Mouse (Mus musculus) myocyte (in vitro differentiated cells): ENCODE results near the gene Agpat1. TPM values are rescaled to one million over a fixed set of nuclear protein-coding genes. Genes with fewer than 3 reads are reported as not detected.
A peak's percentile ranks its signal among the peaks of the same experiment; 100 is the strongest.

ENCODE experiments used
- H3K27me3 ChIP-seq: one replicate; pipeline ENCODE4 v1.6.1; 2011; ENCODE audit not compliant: control insufficient read depth, insufficient read depth, insufficient read length
- H3K36me3 ChIP-seq: one replicate; pipeline ENCODE4 v1.6.1; 2011; ENCODE audit not compliant: control insufficient read depth, insufficient read depth
- H3K4me2 ChIP-seq: one replicate; pipeline ENCODE4 v1.6.1; 2011; ENCODE audit warnings: low read depth, control low read depth
- H3K4me3 ChIP-seq: one replicate; pipeline ENCODE4 v1.5.1; 2011; ENCODE audit warnings: mild to moderate bottlenecking, control low read depth, moderate library complexity
- H3K79me2 ChIP-seq: one replicate; pipeline ENCODE4 v1.6.1; 2011; ENCODE audit not compliant: control insufficient read depth, insufficient read depth
- H3ac ChIP-seq: one replicate; pipeline ENCODE4 v1.6.1; 2011; ENCODE audit not compliant: control insufficient read depth, insufficient read length
- CEBPB ChIP-seq: IDR thresholded peaks from 2 replicates; pipeline ENCODE4 v1.6.1; 2011; ENCODE audit warnings: mild to moderate bottlenecking, moderate library complexity; ENCODE audit not compliant: poor library complexity, insufficient read depth, severe bottlenecking
- E2F4 ChIP-seq: IDR thresholded peaks from one replicate; pipeline ENCODE4 v1.6.1; 2011; ENCODE audit warnings: mild to moderate bottlenecking, control low read depth, moderate library complexity; ENCODE audit not compliant: insufficient read depth
- MAX ChIP-seq: IDR thresholded peaks from one replicate; pipeline ENCODE4 v1.6.1; 2011; ENCODE audit warnings: low read depth, mild to moderate bottlenecking, control low read depth
- MYOD1 ChIP-seq, 3 experiments: IDR thresholded peaks; one replicate each; pipeline ENCODE4 v1.6.1; 2011; ENCODE audit warnings: control low read depth in 2 of 3, low read depth in 2 of 3, mild to moderate bottlenecking in 2 of 3, moderate library complexity in 1 of 3; ENCODE audit not compliant: insufficient read length in 2 of 3, control insufficient read depth in 1 of 3
- MYOG ChIP-seq, 3 experiments: IDR thresholded peaks; one replicate each; pipeline ENCODE4 v1.6.1; 2011; ENCODE audit warnings: control low read depth in 2 of 3, low read depth in 2 of 3, mild to moderate bottlenecking in 2 of 3; ENCODE audit not compliant: insufficient read length in 2 of 3, control insufficient read depth in 1 of 3, insufficient read depth in 1 of 3
- POLR2A ChIP-seq: IDR thresholded peaks from one replicate; pipeline ENCODE4 v1.6.1; 2011; ENCODE audit warnings: low read depth, mild to moderate bottlenecking, control low read depth, moderate library complexity; ENCODE audit not compliant: insufficient read length
- POLR2AphosphoS2 ChIP-seq: IDR thresholded peaks from one replicate; pipeline ENCODE4 v1.6.1; 2011; ENCODE audit warnings: low read depth, control low read depth; ENCODE audit not compliant: insufficient read length
- REST ChIP-seq: IDR thresholded peaks from one replicate; pipeline ENCODE4 v1.6.1; 2011; ENCODE audit warnings: mild to moderate bottlenecking, control low read depth, moderate library complexity; ENCODE audit not compliant: insufficient read depth, insufficient read length
- SRF ChIP-seq: IDR thresholded peaks from one replicate; pipeline ENCODE4 v1.6.1; 2011; ENCODE audit warnings: low read depth; ENCODE audit not compliant: control insufficient read depth, insufficient read length
- TCF12 ChIP-seq: IDR thresholded peaks from one replicate; pipeline ENCODE4 v1.6.1; 2011; ENCODE audit warnings: mild to moderate bottlenecking, control low read depth; ENCODE audit not compliant: poor library complexity, insufficient read depth, severe bottlenecking
- TCF3 ChIP-seq: IDR thresholded peaks from one replicate; pipeline ENCODE4 v1.6.1; 2011; ENCODE audit warnings: low read depth, control low read depth; ENCODE audit not compliant: insufficient read length
- USF1 ChIP-seq: IDR thresholded peaks from one replicate; pipeline ENCODE4 v1.6.1; 2011; ENCODE audit warnings: low read depth, mild to moderate bottlenecking, control low read depth, moderate library complexity
- polyA plus RNA-seq: library from polyadenylated mRNA; unstranded; fragments of >200 nt; fragmentation: generic; extraction: Trizol; gene quantifications from one replicate; pipeline ENCODE4 v1.2.1, GENCODE M21; 2012; ENCODE audit warnings: missing spikeins

Agpat1 gene
- polyA plus RNA-seq, 1 experiment: 70.5 TPM

GRCm38 (mm10) chr17:34653746-34654285 is 49.8 kb downstream of the Agpat1 start:
- no peak overlapping the region for H3K4me3 ChIP-seq
- H3ac ChIP-seq: no peak overlapping the region
- H3K27me3 ChIP-seq: peaks cover 6% of the 10 kb centered on the region
- H3K4me2 ChIP-seq: no peak overlapping the region
- H3K79me2 ChIP-seq: no peaks in the 10 kb centered on the region
- peaks cover 3% of the 10 kb centered on the region for H3K36me3 ChIP-seq
- TF ChIP-seq POLR2AphosphoS2: no peak
- TF ChIP-seq TCF12: no peak
- TF ChIP-seq TCF3: no peak
- no peak for TF ChIP-seq SRF
- TF ChIP-seq CEBPB: no peak
- no peak for TF ChIP-seq POLR2A
- no peak for TF ChIP-seq REST
- TF ChIP-seq MYOG (IDR thresholded peaks at IDR 0.05; ENCODE audit: control insufficient read depth in 1 of 3, insufficient read depth in 1 of 3, insufficient read length in 2 of 3, low read depth in 2 of 3): no peak
- no peak for TF ChIP-seq USF1
- TF ChIP-seq E2F4: no peak
- TF ChIP-seq MYOD1 (IDR thresholded peaks at IDR 0.05; ENCODE audit: control insufficient read depth in 1 of 3, insufficient read length in 2 of 3, low read depth in 2 of 3): no peak
- no peak for TF ChIP-seq MAX

- peaks cover 3% of the 10 kb centered on the region for H3K36me3 ChIP-seq
- H3K79me2 ChIP-seq: no peaks in the 10 kb centered on the region
- TF ChIP-seq TCF12: no peak
- no peak for TF ChIP-seq SRF
- TF ChIP-seq MAX: no peak
- H3K27me3 ChIP-seq: peaks cover 12% of the 10 kb centered on the region
- no peak overlapping the region for H3ac ChIP-seq
- H3K4me2 ChIP-seq: no peak overlapping the region
- H3K4me3 ChIP-seq: no peak overlapping the region
Measured at GRCm38 (mm10) chr17:34654392-34654791, 50.3 kb downstream of the Agpat1 start.

GRCm38 (mm10) chr17:34655160-34655559 is 51.1 kb downstream of the Agpat1 start:
- Histone ChIP-seq H3K79me2 (no peaks in the 10 kb centered on the region), H3ac (no peak overlapping the region), H3K4me2 (no peak overlapping the region), H3K36me3 (peaks cover 3% of the 10 kb centered on the region), H3K4me3 (no peak overlapping the region), H3K27me3 (peaks cover 17% of the 10 kb centered on the region)
- no peak for TF ChIP-seq CEBPB
- no peak for TF ChIP-seq USF1
- TF ChIP-seq SRF: no peak
- no peak for TF ChIP-seq TCF12
- no peak for TF ChIP-seq POLR2A
- no peak for TF ChIP-seq POLR2AphosphoS2
- TF ChIP-seq MYOG (IDR thresholded peaks at IDR 0.05; ENCODE audit: control insufficient read depth in 1 of 3, insufficient read depth in 1 of 3, insufficient read length in 2 of 3, low read depth in 2 of 3): no peak
- no peak for TF ChIP-seq REST
- no peak for TF ChIP-seq TCF3
- TF ChIP-seq MYOD1 (IDR thresholded peaks at IDR 0.05; ENCODE audit: control insufficient read depth in 1 of 3, insufficient read length in 2 of 3, low read depth in 2 of 3): no peak
- no peak for TF ChIP-seq MAX
- TF ChIP-seq E2F4: no peak

GRCm38 (mm10) chr17:34655581-34655991 is 51.5 kb downstream of the Agpat1 start:
- Histone ChIP-seq H3K4me3 (no peak overlapping the region), H3K27me3 (peaks cover 21% of the 10 kb centered on the region), H3K36me3 (peaks cover 3% of the 10 kb centered on the region), H3K4me2 (no peak overlapping the region), H3K79me2 (no peaks in the 10 kb centered on the region), H3ac (no peak overlapping the region)
- peak; percentile 23 for TF ChIP-seq POLR2AphosphoS2
- TF ChIP-seq USF1: no peak

GRCm38 (mm10) chr17:34656666-34657065 is 52.6 kb downstream of the Agpat1 start:
- no peak overlapping the region for H3ac ChIP-seq
- no peak overlapping the region for H3K4me3 ChIP-seq
- peaks cover 31% of the 10 kb centered on the region for H3K27me3 ChIP-seq
- H3K79me2 ChIP-seq: no peaks in the 10 kb centered on the region
- H3K4me2 ChIP-seq: no peak overlapping the region
- TF ChIP-seq TCF3: no peak
- peaks cover 3% of the 10 kb centered on the region for H3K36me3 ChIP-seq

- peaks cover 31% of the 10 kb centered on the region for H3K27me3 ChIP-seq
- no peaks in the 10 kb centered on the region for H3K79me2 ChIP-seq
- H3K4me2 ChIP-seq: no peak overlapping the region
- H3ac ChIP-seq: no peak overlapping the region
- no peak overlapping the region for H3K4me3 ChIP-seq
- no peaks in the 10 kb centered on the region for H3K36me3 ChIP-seq
- no peak for TF ChIP-seq SRF
- TF ChIP-seq TCF12: no peak
- no peak for TF ChIP-seq MAX
- no peak for TF ChIP-seq MYOD1 (IDR thresholded peaks at IDR 0.05; ENCODE audit: control insufficient read depth in 1 of 3, insufficient read length in 2 of 3, low read depth in 2 of 3)
- TF ChIP-seq POLR2AphosphoS2: no peak
- no peak for TF ChIP-seq POLR2A
- no peak for TF ChIP-seq USF1
Measured at GRCm38 (mm10) chr17:34657271-34657670, 53.2 kb downstream of the Agpat1 start.
